Mouse (Mus musculus) layer of hippocampus, adult 2 months (tissue): ENCODE measurements around the gene Pdzk1ip1. TPM values are rescaled to one million over a fixed set of nuclear protein-coding genes. Genes with fewer than 3 reads are reported as not detected.

Experiments
- DNase-seq, 2 experiments: peaks; one replicate each; pipeline ENCODE4 v3.0.0; 2022; ENCODE audit warnings: low spot score in 2 of 2
- H3K27ac ChIP-seq: fragments of 200-600 bp; 2 replicates; pipeline ENCODE4 v1.8.1; 2022
- H3K4me3 ChIP-seq: fragments of 200-600 bp; 2 replicates; pipeline ENCODE4 v1.8.1; 2022; ENCODE audit warnings: mild to moderate bottlenecking
- CTCF ChIP-seq: fragments of 200-600 bp; conservative IDR thresholded peaks from 2 replicates; pipeline ENCODE4 v1.8.1; 2022; ENCODE audit warnings: antibody characterized with exemption, mild to moderate bottlenecking, moderate library complexity
- total RNA-seq, 2 experiments: library from RNA; stranded (reverse); gene quantifications; 2 replicates each; pipeline ENCODE4 v1.2.3; 2021

Pdzk1ip1 gene
- total RNA-seq, 2 experiments from 2014 or later, result 0.96 TPM; not detected in 1

DNA sequence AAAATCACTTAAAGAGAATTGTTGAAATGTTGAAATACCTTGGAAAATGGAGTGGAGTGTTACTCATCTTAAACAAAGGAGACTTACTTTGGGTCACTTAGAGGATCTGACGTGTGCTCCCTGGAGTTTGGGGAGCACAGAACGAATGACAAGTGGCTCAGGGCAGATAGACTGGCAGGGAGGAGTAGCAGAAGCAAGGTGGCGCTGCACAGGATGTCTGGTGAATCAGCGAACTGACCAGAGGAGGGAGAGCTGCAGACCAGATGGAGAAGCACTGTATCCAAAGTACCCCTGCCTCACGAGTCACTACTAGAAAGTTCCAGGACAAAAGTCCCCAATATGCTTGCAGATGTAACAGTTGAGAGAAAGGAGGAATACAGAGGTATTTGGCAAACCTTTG lies 24.8 kb downstream of the Pdzk1ip1 start:
- peak; percentile 16; the same call in 1 of the 2 replicates for TF ChIP-seq CTCF
- no peak overlapping the region for H3K27ac ChIP-seq
- H3K4me3 ChIP-seq, result no peak overlapping the region
- no peak for DNase-seq

DNA sequence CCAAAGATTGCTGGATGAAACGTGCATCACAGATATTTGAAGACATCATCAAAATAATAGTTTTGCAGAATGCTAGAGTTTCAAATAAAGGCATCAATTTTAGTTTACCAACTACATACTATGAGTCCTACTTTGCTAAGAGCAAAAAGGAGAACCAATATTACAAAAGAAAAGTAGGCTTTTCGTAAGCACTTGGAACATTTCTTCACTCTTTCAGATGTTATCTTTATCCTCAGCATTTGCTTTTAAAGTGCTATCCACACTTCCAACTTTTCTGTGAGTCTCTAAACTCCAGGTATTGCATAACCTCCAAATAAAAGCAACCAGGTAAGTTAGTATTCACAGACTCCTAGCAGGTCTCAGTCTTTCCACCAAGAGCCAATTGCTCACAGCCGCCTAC lies 31.1 kb downstream of the Pdzk1ip1 start:
- Histone ChIP-seq H3K27ac (no peak overlapping the region), H3K4me3 (no peak overlapping the region)
- no peak for DNase-seq
- TF ChIP-seq CTCF, result no peak

DNA sequence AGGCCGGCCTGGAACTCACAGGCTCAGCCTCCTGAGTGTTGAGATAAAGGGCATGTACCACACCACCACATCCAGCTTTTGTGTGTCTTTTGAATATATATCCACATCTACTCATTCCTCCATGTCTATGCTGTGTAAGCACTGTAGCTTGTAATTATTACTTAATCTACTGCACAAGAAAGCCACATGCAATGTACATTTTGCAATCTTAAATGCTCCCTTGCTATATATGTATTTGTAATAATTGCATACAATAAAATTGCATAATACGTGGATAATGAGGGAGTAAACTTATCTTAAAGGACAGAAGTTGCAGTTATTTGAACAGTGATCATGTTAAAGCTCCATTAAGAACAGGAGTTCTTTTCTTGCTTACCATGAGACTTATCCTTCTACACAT lies 32.7 kb downstream of the Pdzk1ip1 start:
- Histone ChIP-seq H3K4me3 (no peak overlapping the region), H3K27ac (no peak overlapping the region)
- no peak for TF ChIP-seq CTCF
- no peak for DNase-seq

DNA sequence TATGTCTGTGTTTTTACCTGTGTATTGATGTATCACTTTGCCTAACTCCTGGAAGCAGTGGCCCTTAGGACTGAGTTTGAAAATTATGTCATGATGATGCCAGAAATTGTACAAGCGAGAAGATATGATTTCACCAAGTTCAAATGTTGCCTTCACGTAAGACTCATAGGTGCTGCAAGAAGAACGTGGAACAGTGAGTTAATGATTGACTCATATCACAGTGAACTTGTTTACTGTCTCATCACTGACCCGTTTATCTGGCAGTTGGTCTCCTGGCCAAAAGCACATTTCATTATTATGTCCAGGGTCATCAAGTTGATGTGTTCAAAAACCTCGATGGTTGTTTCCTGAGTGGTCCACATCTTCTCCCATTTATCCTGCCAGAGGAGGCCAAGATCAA lies 33.1 kb downstream of the Pdzk1ip1 start:
- Histone ChIP-seq H3K27ac (no peak overlapping the region), H3K4me3 (no peak overlapping the region)
- no peak for TF ChIP-seq CTCF
- DNase-seq, result no peak

DNA sequence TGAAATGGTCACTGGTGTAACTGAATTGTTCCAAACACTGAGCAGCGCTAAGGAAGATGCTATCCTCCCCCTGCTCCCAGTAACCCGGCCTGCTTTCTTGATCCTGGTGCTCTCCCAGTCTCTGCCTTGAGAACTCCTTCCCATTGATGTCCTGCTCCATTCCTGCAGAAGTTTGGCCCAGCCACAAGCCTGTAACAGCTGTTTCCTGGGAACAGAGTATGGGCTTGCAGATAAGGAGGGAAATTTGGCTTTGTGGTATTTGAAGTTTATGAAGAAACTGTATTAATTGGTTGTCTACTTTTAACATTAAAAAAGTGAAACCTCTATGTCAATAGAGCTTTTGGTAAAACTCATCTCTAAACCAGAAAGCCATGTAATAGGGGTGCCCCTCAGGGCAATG lies 35.0 kb downstream of the Pdzk1ip1 start:
- Histone ChIP-seq H3K4me3 (no peak overlapping the region), H3K27ac (no peak overlapping the region)
- no peak for TF ChIP-seq CTCF
- no peak for DNase-seq

DNA sequence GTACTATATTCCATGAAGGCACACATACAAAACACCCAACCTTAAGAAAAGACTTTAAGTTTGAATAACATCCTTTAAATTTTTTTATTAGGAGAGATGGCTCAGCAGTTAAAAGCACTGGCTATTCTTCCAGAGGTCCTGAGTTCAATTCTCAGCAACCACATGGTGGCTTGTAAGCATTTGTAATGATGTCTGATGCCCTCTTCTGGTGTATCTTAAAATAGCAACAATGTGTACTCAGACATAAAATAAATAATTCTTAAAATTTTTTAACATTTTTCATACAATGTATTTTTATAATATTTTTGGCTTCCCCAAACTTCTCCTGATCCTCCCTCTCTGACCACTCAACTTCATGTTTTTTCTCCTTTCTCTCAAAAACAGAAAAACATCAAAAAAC lies 36.2 kb downstream of the Pdzk1ip1 start:
- TF ChIP-seq CTCF, result peak; percentile 65
- H3K27ac ChIP-seq, result no peak overlapping the region
- H3K4me3 ChIP-seq, result no peak overlapping the region
- DNase-seq, result no peak

DNA sequence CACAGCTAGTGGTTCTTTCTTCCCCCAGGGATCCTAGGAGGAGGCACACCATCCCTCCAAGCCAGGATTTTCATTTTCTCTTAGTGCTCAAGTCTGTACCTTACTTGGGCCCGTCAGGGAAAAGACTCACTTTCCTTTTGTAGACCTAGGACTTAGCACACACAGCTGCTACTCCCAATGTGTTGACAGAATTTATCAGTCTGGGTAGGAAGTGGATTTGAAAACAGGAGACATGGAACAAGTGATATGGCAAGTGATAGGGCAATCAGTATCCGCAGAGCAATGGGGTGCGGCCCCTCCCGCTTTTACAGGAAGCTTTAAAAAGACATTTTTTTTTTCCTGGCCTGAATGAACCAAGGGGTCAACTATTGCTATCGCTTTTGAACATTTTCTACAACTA lies 44.6 kb downstream of the Pdzk1ip1 start:
- peak in 1 of 2 experiments; percentile 5 for DNase-seq
- TF ChIP-seq CTCF, result no peak
- H3K4me3 ChIP-seq, result peak overlapping the region; percentile 55
- peak overlapping the region; percentile 98 for H3K27ac ChIP-seq

DNA sequence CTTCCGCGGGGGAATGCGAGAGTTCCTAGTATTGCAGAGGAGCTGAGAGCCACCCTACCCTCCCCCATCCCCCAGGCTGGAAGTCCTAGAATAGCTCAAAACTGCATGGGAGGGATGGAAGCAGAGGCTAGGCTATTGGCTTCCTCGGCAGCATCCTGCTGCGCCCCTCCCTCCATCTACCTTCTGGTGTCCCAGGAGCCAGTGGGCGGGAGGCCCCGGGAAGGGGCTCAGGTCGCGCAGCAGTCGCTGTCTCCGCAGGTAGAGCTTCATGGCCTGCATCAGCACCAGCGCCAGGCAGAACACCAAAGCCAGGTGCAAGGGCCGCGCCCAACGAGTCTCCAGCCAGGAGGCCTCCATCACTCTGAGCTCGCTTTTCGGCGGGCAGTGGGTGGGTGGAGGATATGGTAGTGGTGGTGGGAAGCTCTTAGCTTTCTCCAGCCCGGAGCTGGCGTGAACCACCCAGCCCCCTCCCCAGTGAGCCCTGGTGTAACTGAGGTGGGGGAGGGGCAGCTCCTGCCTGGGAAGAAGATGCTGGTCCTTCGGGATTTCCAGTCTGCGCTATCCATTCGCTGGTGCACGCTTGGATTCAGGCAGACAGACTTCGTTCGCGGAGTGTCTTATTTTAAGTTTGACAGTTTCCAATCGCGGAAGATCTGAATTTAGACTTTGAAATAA lies 45.2 kb downstream of the Pdzk1ip1 start, which contains the start of gene Cyp4x1:
Gene Cyp4x1 (minus strand): TSS at position 661 of the 675 bp plus-strand sequence.
- no peak for TF ChIP-seq CTCF
- peak; percentile 63 to 66 for DNase-seq
- peak within 1 kb of the TSS; percentile 98 for H3K27ac ChIP-seq

DNA sequence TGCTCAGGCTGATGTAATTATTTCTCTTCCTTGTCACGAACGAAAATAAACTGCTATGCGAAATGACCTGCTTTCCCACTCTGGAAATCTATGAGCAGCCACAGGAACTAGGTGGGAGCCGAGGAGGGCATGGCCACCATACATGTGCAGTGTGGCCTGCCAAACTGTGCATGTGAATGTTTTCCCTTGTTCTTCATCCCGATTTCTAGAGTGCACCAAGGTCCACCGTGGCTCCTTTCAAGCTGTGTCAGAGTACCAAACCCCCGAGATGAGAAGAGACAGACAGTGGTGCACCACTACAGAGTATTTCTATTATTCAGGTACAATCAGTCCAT lies 45.8 kb downstream of the Pdzk1ip1 start:
- DNase-seq, result no peak
- TF ChIP-seq CTCF, result no peak

More for the DNA sequence above, 45.2 kb downstream of the Pdzk1ip1 start, which contains the start of gene Cyp4x1:
- H3K4me3 ChIP-seq, result peak within 1 kb of the TSS; percentile 55

More for the DNA sequence above, 45.8 kb downstream of the Pdzk1ip1 start:
- H3K27ac ChIP-seq, result peak overlapping the region; percentile 98
- H3K4me3 ChIP-seq, result peak overlapping the region; percentile 55

Other genes starting within 250 kb of the Pdzk1ip1 start
- under 1 TPM in 1 of 2 experiments, not detected in 1; 0.18 TPM for gene Foxd2, start 179.8 kb upstream of the Pdzk1ip1 start, total RNA-seq
- not detected for gene Foxe3, start 162.7 kb upstream of the Pdzk1ip1 start, total RNA-seq
- gene Cmpk1, start 101.5 kb upstream of the Pdzk1ip1 start, total RNA-seq, result 10 to 100 TPM; 64.7 to 67.1 TPM
- under 1 TPM; 0.27 to 0.69 TPM for gene Stil, start 88.5 kb upstream of the Pdzk1ip1 start, total RNA-seq
- 1 to 10 TPM in 1 of 2 experiments, under 1 TPM in 1; 0.86 to 1.0 TPM for gene Tal1, start 32.3 kb upstream of the Pdzk1ip1 start, total RNA-seq
- gene Cyp4x1, start 45.6 kb downstream of the Pdzk1ip1 start, total RNA-seq, result 1 to 10 TPM; 8.2 to 8.3 TPM
- not detected for gene Cyp4a29, start 153.4 kb downstream of the Pdzk1ip1 start, total RNA-seq
- gene Cyp4a12a, start 210.3 kb downstream of the Pdzk1ip1 start, total RNA-seq, result not detected